Mouse (Mus musculus) gastrocnemius, postnatal 25 days (tissue): Measurements from ENCODE around the gene Alg14. TPM values are rescaled to one million over a fixed set of nuclear protein-coding genes. Genes with fewer than 3 reads are reported as not detected.

Source experiments
- DNase-seq: peaks from one replicate; pipeline ENCODE4 v3.0.0; 2022
- total RNA-seq, 2 experiments: library from RNA; stranded (reverse); gene quantifications; 1 replicate in 1 of 2; 2 replicates in 1 of 2; pipeline ENCODE4 v1.2.3; 2021

Alg14 gene
- total RNA-seq, 2 experiments from 2014 or later, result 9.2 to 9.3 TPM

DNA sequence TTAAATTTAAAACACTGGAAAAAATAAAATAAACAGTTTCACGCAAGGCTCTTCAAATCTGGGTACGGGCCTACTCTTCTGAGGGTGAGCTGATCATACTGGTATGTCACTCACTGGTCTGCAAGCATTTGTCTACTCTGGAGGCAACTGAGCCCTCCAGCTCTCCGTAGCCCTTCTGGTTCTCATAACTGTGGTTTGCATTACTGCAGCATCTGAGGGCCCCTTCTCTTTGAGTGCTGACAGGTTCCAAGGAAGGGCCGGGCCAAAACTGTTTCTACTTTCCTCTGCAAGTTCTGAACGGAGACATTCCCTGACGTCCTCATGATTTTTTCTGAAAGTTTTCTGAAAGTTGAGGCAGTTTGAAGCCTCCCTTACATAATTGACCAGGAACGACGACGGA lies 115.8 kb downstream of the Alg14 start:
- DNase-seq, result no peak

- no peak for DNase-seq
Observed at GRCm38 (mm10) chr3:121408386-121408785, 116.8 kb downstream of the Alg14 start.

- no peak for DNase-seq
Observed at GRCm38 (mm10) chr3:121411450-121411849, 119.9 kb downstream of the Alg14 start.

Other genes with a start within 250 kb of the Alg14 start
- 1 to 10 TPM; 2.0 to 2.8 TPM for gene Rwdd3, start 120.1 kb upstream of the Alg14 start, total RNA-seq
- 10 to 100 TPM; 19.3 to 25.8 TPM for gene Tmem56, start 8.7 kb upstream of the Alg14 start, total RNA-seq
- 10 to 100 TPM; 28.0 to 29.2 TPM for gene Cnn3, start 134.7 kb downstream of the Alg14 start, total RNA-seq
- under 1 TPM in 1 of 2 experiments, not detected in 1; 0.40 TPM for gene Slc44a3, start 240.6 kb downstream of the Alg14 start, total RNA-seq